Mouse (Mus musculus) lung, adult 2 months (tissue): Measurements from ENCODE around the gene Slc52a3.

Experiments
- CTCF ChIP-seq: fragments of 200-500 bp; IDR thresholded peaks from 2 replicates; pipeline ENCODE4 v1.5.1; 2011; ENCODE audit warnings: mild to moderate bottlenecking, low read length, control low read depth; ENCODE audit not compliant: insufficient read depth
- POLR2A ChIP-seq: fragments of 200-500 bp; IDR thresholded peaks from 2 replicates; pipeline ENCODE4 v1.6.1; 2011; ENCODE audit warnings: low read depth, mild to moderate bottlenecking, control low read depth, low read length, borderline replicate concordance; ENCODE audit errors: extremely low read depth

DNA sequence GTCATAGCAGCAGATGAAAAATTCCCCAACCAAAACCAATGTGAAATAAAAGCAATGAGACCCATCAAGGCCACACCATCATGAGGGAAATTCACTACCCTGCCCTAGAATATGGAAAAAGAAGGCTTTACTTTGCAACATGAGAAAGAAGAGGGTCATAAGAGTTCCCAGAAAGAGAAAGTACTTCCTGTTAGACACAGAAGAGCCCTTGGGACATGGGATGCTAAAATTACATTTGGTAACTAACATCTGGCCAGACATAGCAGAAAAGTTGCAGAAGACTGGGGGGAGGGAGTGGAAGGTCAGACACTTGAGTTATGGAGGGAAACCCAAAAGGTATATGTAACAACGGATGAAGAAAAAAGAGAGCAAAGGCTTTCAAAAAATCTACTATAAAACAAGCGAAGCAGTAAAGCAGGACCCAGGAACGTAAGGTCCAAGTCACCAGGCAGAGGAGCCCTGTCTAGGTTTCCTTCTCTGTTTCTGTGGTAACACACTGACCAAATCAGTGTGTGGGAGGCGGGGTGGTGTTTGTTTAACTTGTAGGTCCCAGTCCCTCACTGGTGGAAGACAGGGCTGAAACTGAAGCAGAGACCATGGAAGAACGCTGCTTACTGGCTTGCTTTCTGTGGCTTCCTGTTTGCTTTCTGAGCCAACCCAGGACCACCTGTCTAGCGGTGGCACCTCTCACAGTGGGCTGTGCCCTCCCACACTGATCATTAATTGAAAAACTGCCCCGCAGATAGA lies 10.7 kb upstream of the Slc52a3 start:
- TF ChIP-seq CTCF (no peak), POLR2A (no peak)
